Mouse (Mus musculus) cerebellum, postnatal 4 days (tissue): Measurements from ENCODE around the gene Plscr3.

Source experiments
- DNase-seq, 2 experiments: peaks; one replicate each; pipeline ENCODE4 v3.0.0; 2022; ENCODE audit warnings: low spot score in 2 of 2, mixed read lengths in 1 of 2

Gene Plscr3

GRCm38 (mm10) chr11:69864138-69864860 is 18.1 kb downstream of the Plscr3 start:
- no peak for DNase-seq

GRCm38 (mm10) chr11:69865561-69865960 is 19.4 kb downstream of the Plscr3 start:
- DNase-seq: no peak

DNA sequence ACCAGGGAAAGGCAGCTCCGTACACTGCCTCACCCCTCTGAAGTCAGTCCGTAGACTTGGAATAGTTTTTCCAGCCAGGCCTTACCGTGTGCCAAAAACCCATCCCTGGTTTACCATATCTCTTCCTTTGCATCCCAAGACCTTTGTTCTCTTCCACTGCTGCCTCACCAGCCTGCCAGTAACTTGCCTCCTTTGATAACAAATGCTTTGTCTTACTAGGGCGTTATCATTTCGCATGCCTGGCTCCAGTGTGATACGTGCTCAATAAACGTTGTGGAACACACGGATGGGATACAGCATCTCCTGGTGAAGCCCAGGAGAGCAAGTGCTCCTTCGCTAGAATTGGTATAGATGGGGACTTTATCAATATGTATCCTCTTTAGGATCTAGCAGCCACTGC is 21.2 kb downstream of the Plscr3 start:
- no peak for DNase-seq

DNA sequence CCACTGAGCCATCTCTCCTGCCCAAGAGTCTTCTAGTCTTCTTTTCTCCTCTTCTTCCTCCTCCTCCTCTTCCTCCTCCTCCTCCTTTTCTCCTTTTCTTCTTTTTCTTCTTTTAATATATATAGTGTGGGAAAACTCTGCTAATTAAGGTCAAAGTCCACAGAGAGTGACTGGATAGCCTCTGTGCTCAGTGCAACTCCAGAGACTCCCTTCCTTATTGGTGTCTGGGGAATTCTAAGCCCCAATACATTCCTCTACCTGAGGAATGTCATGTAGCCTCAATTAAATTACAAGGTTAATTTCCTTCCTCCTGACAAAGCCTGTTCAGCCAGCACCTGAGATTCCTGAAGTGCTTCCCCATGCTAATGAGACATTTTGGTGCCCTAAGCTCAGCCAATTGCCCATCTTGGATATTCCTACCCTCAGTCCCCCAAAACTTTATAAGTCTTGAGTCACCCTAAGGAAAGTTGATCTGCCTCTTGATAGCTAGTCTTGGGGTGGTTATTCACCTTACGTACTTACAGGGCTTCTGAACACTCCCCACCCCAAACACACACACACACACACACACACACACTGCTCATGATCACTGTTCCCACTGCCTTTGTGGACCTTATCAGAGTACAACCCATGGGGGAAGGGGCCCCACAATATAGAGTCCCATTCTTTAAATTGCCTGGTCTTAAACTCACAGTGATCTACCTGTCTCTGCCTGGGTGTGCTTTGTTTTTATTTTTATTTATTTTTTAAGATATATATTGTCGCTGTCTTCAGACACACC is 24.3 kb downstream of the Plscr3 start:
- no peak for DNase-seq

DNA sequence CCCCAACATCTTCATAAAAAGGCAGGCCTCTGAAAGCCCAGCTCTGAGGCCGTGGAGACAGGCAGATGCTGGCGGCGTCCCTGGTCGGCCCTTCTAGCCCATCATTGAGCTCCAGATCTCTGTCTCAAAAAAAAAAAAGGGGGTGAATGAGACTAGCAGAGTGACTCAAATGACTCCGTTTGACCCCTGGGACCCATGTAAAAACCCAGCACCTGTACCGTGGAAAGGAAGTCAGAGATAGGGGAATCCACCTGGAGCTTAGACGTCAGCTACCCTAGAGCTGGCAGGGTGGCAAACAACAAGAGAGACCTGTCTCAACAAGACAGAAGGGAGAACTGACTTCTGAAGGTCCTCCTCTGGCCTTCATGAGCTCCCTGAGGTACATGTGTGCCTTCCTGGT is 25.6 kb downstream of the Plscr3 start:
- no peak for DNase-seq

DNA sequence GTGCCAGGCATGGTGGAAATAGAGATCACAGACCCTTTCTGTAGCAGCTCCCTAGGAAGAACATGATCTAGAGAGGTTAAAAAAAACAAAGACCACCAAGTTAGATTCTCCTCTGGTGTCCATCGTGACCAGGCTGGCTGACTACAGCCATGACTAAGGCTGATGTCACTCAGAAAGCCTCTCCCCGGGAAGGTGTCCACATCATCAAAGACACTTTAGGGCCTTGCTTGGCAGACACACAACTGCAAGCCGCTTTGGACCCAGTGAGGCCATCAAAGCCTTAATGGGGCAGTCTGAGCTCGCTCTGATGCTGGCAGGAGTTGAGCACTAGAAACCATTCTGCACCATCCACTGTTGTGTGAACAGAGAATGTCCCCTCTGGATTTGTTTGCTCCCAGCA is 26.3 kb downstream of the Plscr3 start:
- no peak for DNase-seq

DNA sequence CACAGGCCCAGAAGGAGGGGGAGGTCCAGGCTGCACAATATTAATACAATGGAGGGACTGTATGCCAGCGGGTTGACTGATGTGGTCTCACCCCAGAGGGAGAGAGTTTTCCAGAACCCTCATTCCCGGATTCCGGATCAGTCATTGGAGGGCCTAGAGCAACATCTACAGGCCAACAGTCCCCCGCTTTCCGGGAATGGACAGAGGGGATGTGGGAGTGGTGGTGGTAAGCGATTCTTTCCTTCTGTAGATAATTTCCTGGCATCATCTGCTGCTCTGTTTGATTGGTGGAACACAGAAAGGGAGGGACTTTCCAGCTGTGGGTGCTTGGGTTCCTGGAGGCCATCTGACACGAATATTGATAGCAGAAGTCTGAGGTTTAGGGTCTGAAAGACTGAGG is 30.0 kb downstream of the Plscr3 start:
- no peak for DNase-seq

DNA sequence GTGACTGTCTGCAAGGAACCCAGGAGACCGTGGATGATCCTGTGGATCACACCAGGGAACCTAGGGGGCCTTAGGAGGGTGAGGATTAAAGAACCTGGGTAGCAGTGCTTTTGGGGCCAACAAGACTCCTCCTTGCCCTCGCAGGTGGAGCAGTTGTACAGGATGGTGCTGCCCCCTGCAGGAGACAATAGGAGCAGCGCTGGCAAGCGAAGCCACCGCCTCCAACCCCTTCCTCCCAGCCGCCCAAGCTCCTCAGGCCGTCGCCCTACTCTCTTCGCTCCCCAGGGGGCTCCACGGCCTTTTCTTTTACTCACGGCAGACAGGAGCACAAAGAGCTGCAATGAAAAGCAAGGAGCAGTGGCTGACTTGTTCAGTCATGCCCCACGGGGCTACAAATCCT is 30.7 kb downstream of the Plscr3 start:
- peak; percentile 71 to 87 for DNase-seq

GRCm38 (mm10) chr11:69877878-69878277 is 31.7 kb downstream of the Plscr3 start, which contains the start of gene Tmem95:
TSS of gene Tmem95 (minus strand) at chr11:69878018.
- DNase-seq: no peak

- DNase-seq: no peak
Measured at GRCm38 (mm10) chr11:69878399-69878798, 32.2 kb downstream of the Plscr3 start.

DNA sequence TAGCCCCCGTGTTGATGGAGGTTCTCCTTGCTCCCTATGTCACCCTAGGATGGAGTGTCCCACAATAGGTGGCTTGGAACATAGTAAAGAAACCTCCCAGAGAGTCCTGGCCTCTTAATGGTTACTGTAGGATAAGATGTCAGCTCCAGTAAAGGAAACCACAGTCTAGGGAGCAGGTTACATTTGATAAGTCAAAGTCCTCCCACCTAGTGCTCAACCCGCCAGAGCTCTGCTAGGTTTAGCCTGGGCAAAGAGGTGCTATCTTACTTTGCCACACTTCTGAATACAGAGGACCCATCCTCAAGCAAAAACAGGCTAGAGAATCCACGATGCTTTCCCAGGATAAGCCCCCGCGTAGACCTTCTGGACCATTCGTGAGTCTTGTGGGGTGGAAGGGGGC is 32.8 kb downstream of the Plscr3 start:
- DNase-seq: no peak

- no peak for DNase-seq
Measured at GRCm38 (mm10) chr11:69879711-69880110, 33.5 kb downstream of the Plscr3 start.

DNA sequence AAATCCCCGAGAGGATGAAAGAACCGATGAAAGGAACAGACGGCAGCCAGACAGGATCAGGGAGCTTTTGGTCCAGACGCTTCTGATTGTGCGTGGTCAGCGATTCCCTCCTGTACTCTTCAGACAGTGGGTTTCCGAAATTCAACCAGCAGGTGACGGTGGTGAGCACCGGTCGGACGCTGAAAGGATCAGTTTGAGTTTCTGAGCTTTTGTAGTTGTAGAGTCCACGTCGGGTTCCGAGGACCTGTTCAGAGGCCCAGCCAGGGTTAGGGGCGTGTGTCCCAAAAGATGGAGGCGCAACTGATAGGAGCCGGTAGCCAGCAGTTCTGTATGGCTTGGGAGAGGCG is 34.3 kb downstream of the Plscr3 start:
- DNase-seq: peak in 1 of 2 experiments; percentile 62

GRCm38 (mm10) chr11:69880853-69881603 is 34.9 kb downstream of the Plscr3 start, which contains the start of gene Kctd11:
TSS of gene Kctd11 (minus strand) at chr11:69881406.
- DNase-seq: peak; percentile 49 to 63

DNA sequence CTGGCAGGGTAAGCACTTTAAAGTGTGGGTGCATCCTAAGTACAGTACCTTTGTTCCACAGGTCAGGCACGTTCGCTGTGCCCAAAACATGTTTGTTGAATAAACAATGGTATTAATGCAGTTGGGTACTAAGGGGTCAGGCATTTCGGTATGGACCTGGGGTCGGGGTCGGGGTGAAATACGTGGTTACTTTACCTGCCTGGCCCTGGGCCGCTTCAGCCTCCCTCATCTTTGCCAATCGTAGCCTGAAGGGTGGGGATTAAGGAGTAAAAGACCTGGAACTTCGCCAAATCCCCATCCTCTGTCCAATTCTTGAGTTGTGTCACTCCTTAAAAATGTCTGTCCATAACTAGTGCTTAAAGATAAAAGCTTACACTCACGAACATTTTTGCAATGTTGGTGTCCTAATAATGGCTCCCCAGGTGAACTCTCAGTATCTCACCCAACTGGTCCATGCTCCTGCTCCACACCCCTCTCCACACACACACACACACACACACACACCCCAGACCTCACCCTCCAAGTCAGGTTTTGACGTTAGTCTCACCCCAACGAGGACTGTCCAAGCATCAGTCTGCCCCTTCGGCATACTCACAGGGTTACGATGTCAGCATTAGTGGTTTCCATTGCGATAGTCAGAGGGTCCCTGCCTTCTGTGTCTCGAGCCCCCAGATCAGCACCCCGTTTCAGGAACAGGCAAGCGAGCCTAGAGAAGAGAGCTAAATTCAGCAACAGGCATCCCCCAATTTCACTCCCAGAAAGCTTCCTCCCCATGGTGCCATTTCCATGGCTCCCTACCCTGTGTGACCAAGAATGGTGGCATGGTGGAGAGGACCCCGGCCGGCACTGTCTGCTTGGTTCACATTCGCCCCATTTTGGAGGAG is 35.9 kb downstream of the Plscr3 start:
- DNase-seq: no peak

- DNase-seq: no peak
Measured at GRCm38 (mm10) chr11:69883066-69883465, 36.9 kb downstream of the Plscr3 start.

DNA sequence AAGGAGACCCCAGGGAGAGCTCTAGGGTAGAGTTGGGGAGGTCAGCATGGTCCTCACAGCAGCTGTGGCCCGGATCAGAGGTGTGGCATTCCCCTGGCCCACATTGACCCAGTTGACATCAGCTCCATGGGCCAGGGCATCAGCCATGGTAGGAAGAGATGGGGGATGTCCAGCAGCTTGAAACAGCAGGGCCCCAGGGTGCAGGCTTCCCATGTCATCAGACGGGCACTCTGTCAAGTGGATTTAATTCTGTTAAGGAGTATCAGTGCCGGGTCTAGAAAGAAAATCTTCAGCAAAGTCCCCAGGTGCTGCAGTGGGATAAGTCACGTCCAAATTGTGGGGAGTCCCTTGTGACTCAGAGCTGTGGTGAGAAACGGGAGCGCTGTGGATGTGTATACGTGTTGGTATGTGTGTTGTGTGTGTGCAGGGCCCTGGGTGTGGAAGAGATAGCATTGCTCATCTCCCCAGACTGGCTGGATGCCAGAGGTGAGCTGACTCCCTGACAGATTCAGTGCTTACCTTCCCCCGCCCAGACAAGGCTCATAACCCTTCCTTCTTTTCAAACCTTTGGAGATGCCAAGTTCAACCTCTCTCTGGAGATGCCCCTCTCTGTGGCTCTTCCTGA is 37.5 kb downstream of the Plscr3 start:
- no peak for DNase-seq

- DNase-seq: no peak
Measured at GRCm38 (mm10) chr11:69884240-69884639, 38.1 kb downstream of the Plscr3 start.

DNA sequence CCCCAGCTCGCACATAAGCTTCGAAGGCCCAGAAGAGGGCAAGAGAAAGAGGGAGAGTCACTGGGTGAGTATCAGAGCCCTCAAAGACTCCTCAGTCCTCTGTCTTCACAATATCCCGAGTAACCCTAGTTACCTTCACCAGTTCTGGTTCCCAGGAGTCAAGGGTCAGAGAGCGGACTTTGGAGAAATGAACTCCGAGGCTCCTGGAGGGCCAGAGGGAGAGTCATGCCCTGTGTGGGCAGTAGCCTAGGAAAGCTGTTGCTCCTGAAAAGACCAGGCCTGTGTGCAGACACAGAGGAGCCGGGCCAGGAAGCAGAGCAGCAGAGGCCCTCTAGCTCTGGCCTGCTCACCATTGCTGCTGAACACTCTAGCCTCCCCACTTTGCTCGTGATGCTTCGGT is 38.5 kb downstream of the Plscr3 start:
- DNase-seq: no peak

- no peak for DNase-seq
Measured at GRCm38 (mm10) chr11:69886907-69887635, 40.9 kb downstream of the Plscr3 start.
